Mouse (Mus musculus) cortical plate, adult 2 months (tissue): Measurements from ENCODE around the gene Hist1h2ad.
"Not testable (repeated sequence)": the region's sequence is repeated elsewhere in the genome, so short reads cannot be mapped to it uniquely, and the experiment has no call there.

ENCODE experiments used
- CTCF ChIP-seq: fragments of 200-500 bp; IDR thresholded peaks from 2 replicates; pipeline ENCODE4 v1.5.1; 2011; ENCODE audit warnings: mild to moderate bottlenecking, control low read depth, low read length; ENCODE audit not compliant: insufficient read depth; ENCODE audit errors: extremely low read depth
- POLR2A ChIP-seq: fragments of 200-500 bp; IDR thresholded peaks from 2 replicates; pipeline ENCODE4 v1.6.1; 2011; ENCODE audit warnings: mild to moderate bottlenecking, low read length, control low read depth; ENCODE audit not compliant: insufficient read depth; ENCODE audit errors: extremely low read depth

DNA sequence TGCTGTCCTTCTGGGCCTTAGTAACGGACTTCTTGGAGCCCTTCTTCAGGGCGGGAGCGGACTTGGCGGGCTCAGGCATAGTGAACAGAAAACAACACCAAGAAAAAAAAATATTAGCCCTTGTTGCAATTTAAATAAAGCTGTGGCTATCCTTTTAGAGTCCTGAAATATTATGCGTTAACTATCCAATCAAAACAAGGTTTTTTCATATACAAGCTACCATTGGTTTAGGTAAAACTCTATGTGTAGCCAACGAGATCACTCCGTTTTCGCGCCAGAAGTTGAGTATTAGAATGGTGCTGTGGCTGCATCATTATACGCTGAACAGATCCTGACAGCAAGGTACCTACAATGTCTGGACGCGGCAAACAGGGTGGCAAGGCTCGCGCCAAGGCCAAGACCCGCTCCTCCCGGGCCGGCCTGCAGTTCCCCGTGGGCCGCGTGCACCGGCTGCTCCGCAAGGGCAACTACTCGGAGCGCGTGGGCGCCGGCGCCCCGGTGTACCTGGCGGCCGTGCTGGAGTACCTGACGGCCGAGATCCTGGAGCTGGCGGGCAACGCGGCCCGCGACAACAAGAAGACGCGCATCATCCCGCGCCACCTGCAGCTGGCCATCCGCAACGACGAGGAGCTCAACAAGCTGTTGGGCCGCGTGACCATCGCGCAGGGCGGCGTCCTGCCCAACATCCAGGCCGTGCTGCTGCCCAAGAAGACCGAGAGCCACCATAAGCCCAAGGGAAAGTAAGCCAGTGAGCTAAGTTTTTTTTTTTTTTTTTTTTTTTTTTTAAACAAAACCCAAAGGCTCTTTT is 40.4 kb upstream of the Hist1h2ad start, which contains the start of gene Hist1h2af:
- not testable (repeated sequence) for TF ChIP-seq CTCF, POLR2A
